Mouse (Mus musculus): ENCODE measurements around the gene Hbq1b. TPM values are rescaled to one million over a fixed set of nuclear protein-coding genes. Genes with fewer than 3 reads are reported as not detected.
A peak's percentile ranks its signal among the peaks of the same experiment; 100 is the strongest.

The Hbq1b gene
- polyA plus RNA-seq, 2 experiments = 127 to 157 TPM

- H3K36me3 ChIP-seq (replicated peaks; ENCODE audit: control insufficient read depth, insufficient read depth, low read depth) = peaks cover 76% of the 10 kb centered on the region
- peak overlapping the region; percentile 72 for H3K4me2 ChIP-seq (ENCODE audit: low read depth)
- WGBS (ENCODE audit: insufficient replicate concordance) = 71% methylated on average over 3 of the region's 3 CpGs
- no peak overlapping the region for H3K4me3 ChIP-seq (ENCODE audit: insufficient read depth in 1 of 2, low read depth in 2 of 2, low read length in 2 of 2)
- no peak for DNase-seq (ENCODE audit: low read depth in 3 of 3, low spot score in 3 of 3)
- TF ChIP-seq EP300 (IDR thresholded peaks at IDR 0.05; ENCODE audit: low read depth) (peak; percentile 75), CTCF (IDR thresholded peaks at IDR 0.05; ENCODE audit: low read depth) (no peak)
- peaks cover 59 to 80% of the 10 kb centered on the region in 2 experiments for H3K4me1 ChIP-seq (replicated peaks; ENCODE audit: control insufficient read depth in 2 of 2, insufficient read depth in 2 of 2, low read length in 1 of 2)
- peak overlapping the region; percentile 100 for H3K27ac ChIP-seq
- H3K9ac ChIP-seq (replicated peaks) = peak overlapping the region; percentile 91
- H3K9me3 ChIP-seq (ENCODE audit: control insufficient read depth, low read length) = no peaks in the 10 kb centered on the region
- ATAC-seq (ENCODE audit: insufficient read depth) = 0 out of 2 replicates have a peak, but pooled peaks have one; percentile 14
- H3K27me3 ChIP-seq (ENCODE audit: control insufficient read depth, insufficient read depth, low read length) = no peaks in the 10 kb centered on the region
Measured at GRCm38 (mm10) chr11:32242209-32242608, 44.6 kb upstream of the Hbq1b start.

- 76% methylated on average over 7 of the region's 7 CpGs for WGBS (ENCODE audit: insufficient replicate concordance)
- H3K27ac ChIP-seq = peak overlapping the region; percentile 100
- H3K9ac ChIP-seq (replicated peaks) = peak overlapping the region; percentile 91
- no peaks in the 10 kb centered on the region for H3K9me3 ChIP-seq (ENCODE audit: control insufficient read depth, low read length)
- no peaks in the 10 kb centered on the region for H3K27me3 ChIP-seq (ENCODE audit: control insufficient read depth, insufficient read depth, low read length)
- DNase-seq (ENCODE audit: low read depth in 3 of 3, low spot score in 3 of 3) = no peak
- H3K4me3 ChIP-seq (ENCODE audit: insufficient read depth in 1 of 2, low read depth in 2 of 2, low read length in 2 of 2) = no peak overlapping the region
- H3K4me1 ChIP-seq (replicated peaks; ENCODE audit: control insufficient read depth in 2 of 2, insufficient read depth in 2 of 2, low read length in 1 of 2) = peaks cover 70 to 79% of the 10 kb centered on the region in 2 experiments
- no peak for TF ChIP-seq EP300 (IDR thresholded peaks at IDR 0.05; ENCODE audit: low read depth)
- no peak for TF ChIP-seq CTCF (IDR thresholded peaks at IDR 0.05; ENCODE audit: low read depth)
- H3K36me3 ChIP-seq (replicated peaks; ENCODE audit: control insufficient read depth, insufficient read depth, low read depth) = peaks cover 74% of the 10 kb centered on the region
- H3K4me2 ChIP-seq (ENCODE audit: low read depth) = peak overlapping the region; percentile 72; the same call in 1 of the 2 replicates
- ATAC-seq (ENCODE audit: insufficient read depth) = no peak
Measured at GRCm38 (mm10) chr11:32243205-32243955, 43.4 kb upstream of the Hbq1b start.

DNA sequence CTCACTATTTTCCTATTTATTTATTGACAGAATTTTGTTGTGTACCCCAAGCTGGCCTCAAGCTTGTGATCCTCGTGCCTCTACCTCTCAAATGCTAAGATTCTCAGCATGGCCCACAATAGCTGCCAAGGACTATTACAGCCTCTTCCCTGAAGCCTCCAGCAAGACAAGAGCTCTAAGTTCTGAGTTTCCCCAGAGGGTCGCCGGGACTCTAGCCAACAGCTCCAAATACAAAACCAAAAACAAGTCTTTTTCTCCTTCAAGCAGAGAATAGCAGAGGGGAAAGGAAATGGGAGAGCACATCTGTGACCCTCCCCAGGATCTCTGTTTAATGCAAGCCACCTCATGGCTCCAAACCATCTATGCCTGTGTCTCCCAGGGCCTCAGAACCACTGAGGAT is 42.7 kb upstream of the Hbq1b start:
- H3K27me3 ChIP-seq (ENCODE audit: control insufficient read depth, insufficient read depth, low read length) = no peaks in the 10 kb centered on the region
- ATAC-seq (ENCODE audit: insufficient read depth) = no peak
- H3K4me3 ChIP-seq (ENCODE audit: insufficient read depth in 1 of 2, low read depth in 2 of 2, low read length in 2 of 2) = no peak overlapping the region
- peak overlapping the region; percentile 72 for H3K4me2 ChIP-seq (ENCODE audit: low read depth)
- peak overlapping the region; percentile 91 for H3K9ac ChIP-seq (replicated peaks)
- no peaks in the 10 kb centered on the region for H3K9me3 ChIP-seq (ENCODE audit: control insufficient read depth, low read length)
- DNase-seq (ENCODE audit: low read depth in 3 of 3, low spot score in 3 of 3) = no peak
- 74% methylated on average over 3 of the region's 3 CpGs for WGBS (ENCODE audit: insufficient replicate concordance)
- H3K36me3 ChIP-seq (replicated peaks; ENCODE audit: control insufficient read depth, insufficient read depth, low read depth) = peaks cover 74% of the 10 kb centered on the region
- peak overlapping the region; percentile 100 for H3K27ac ChIP-seq
- H3K4me1 ChIP-seq (replicated peaks; ENCODE audit: control insufficient read depth in 2 of 2, insufficient read depth in 2 of 2, low read length in 1 of 2) = peaks cover 77 to 81% of the 10 kb centered on the region in 2 experiments
- no peak for TF ChIP-seq CTCF (IDR thresholded peaks at IDR 0.05; ENCODE audit: low read depth)
- no peak for TF ChIP-seq EP300 (IDR thresholded peaks at IDR 0.05; ENCODE audit: low read depth)

GRCm38 (mm10) chr11:32244617-32245016 is 42.1 kb upstream of the Hbq1b start:
- peak overlapping the region; percentile 100 for H3K27ac ChIP-seq
- TF ChIP-seq CTCF (IDR thresholded peaks at IDR 0.05; ENCODE audit: low read depth) (no peak), EP300 (IDR thresholded peaks at IDR 0.05; ENCODE audit: low read depth) (no peak)
- H3K36me3 ChIP-seq (replicated peaks; ENCODE audit: control insufficient read depth, insufficient read depth, low read depth) = peaks cover 74% of the 10 kb centered on the region
- DNase-seq (ENCODE audit: low read depth in 3 of 3, low spot score in 3 of 3) (no peak), ATAC-seq (ENCODE audit: insufficient read depth) (no peak)
- peak overlapping the region; percentile 91 for H3K9ac ChIP-seq (replicated peaks)
- peak overlapping the region; percentile 72 for H3K4me2 ChIP-seq (ENCODE audit: low read depth)
- no peaks in the 10 kb centered on the region for H3K27me3 ChIP-seq (ENCODE audit: control insufficient read depth, insufficient read depth, low read length)
- H3K4me3 ChIP-seq (ENCODE audit: insufficient read depth in 1 of 2, low read depth in 2 of 2, low read length in 2 of 2) = no peak overlapping the region
- peaks cover 83 to 86% of the 10 kb centered on the region in 2 experiments for H3K4me1 ChIP-seq (replicated peaks; ENCODE audit: control insufficient read depth in 2 of 2, insufficient read depth in 2 of 2, low read length in 1 of 2)
- H3K9me3 ChIP-seq (ENCODE audit: control insufficient read depth, low read length) = no peaks in the 10 kb centered on the region
- WGBS (ENCODE audit: insufficient replicate concordance) = 55% methylated on average over 1 of the region's 1 CpGs

DNA sequence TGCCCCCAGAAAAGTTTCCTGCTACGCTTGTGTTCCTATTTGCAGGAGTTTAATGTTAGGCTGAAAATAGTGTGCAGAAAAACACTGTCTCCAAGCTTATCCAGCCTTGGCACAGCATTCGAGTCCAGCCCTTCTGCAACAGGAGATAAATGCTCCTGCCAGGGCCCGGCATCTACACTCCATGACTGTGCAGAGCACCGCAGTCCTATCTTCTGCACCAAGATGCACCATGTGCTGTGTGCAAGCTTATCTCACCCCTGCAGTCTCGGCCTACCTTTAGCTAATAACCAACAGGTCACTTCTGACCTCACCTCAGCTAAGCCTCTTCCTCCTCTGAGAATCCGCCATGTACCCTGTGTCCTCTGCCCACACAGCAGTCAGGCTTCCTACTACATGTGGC is 41.2 kb upstream of the Hbq1b start:
- H3K4me1 ChIP-seq (replicated peaks; ENCODE audit: control insufficient read depth in 2 of 2, insufficient read depth in 2 of 2, low read length in 1 of 2) = peaks cover 93 to 96% of the 10 kb centered on the region in 2 experiments
- peak overlapping the region; percentile 91 for H3K9ac ChIP-seq (replicated peaks)
- H3K27ac ChIP-seq = peak overlapping the region; percentile 100
- TF ChIP-seq EP300 (IDR thresholded peaks at IDR 0.05; ENCODE audit: low read depth) (peak; percentile 100), CTCF (IDR thresholded peaks at IDR 0.05; ENCODE audit: low read depth) (no peak)
- peaks cover 69% of the 10 kb centered on the region for H3K36me3 ChIP-seq (replicated peaks; ENCODE audit: control insufficient read depth, insufficient read depth, low read depth)
- peak; percentile 95 to 97 (median 97) for DNase-seq (ENCODE audit: low read depth in 3 of 3, low spot score in 3 of 3)
- H3K9me3 ChIP-seq (ENCODE audit: control insufficient read depth, low read length) = no peaks in the 10 kb centered on the region
- H3K4me2 ChIP-seq (ENCODE audit: low read depth) = peak overlapping the region; percentile 72
- 12% methylated on average over 6 of the region's 6 CpGs for WGBS (ENCODE audit: insufficient replicate concordance)
- ATAC-seq (ENCODE audit: insufficient read depth) = peak; percentile 96
- H3K27me3 ChIP-seq (ENCODE audit: control insufficient read depth, insufficient read depth, low read length) = no peaks in the 10 kb centered on the region
- peak overlapping the region; percentile 21 to 29; a peak in 3 of 4 replicates for H3K4me3 ChIP-seq (ENCODE audit: insufficient read depth in 1 of 2, low read depth in 2 of 2, low read length in 2 of 2)

Measured in liver, embryonic 14.5 days (tissue).